Mouse (Mus musculus): ENCODE results near the gene Cys1. TPM values are rescaled to one million over a fixed set of nuclear protein-coding genes. Genes with fewer than 3 reads are reported as not detected.
"Not testable (repeated sequence)": the region's sequence is repeated elsewhere in the genome, so short reads cannot be mapped to it uniquely, and the experiment has no call there.

Gene Cys1
- polyA plus RNA-seq, 1 experiment from 2014 or later, result 1.6 TPM

- H3K9me3 ChIP-seq (ENCODE audit: control insufficient read depth, low read length), result no peaks in the 10 kb centered on the region
- no peaks in the 10 kb centered on the region for H3K27me3 ChIP-seq (replicated peaks; ENCODE audit: control insufficient read depth, insufficient read depth, low read length)
- peaks cover 10% of the 10 kb centered on the region for H3K4me1 ChIP-seq (ENCODE audit: control insufficient read depth, insufficient read depth, low read depth, low read length)
- no peaks in the 10 kb centered on the region for H3K36me3 ChIP-seq (ENCODE audit: control insufficient read depth, insufficient read depth, low read length)
- no peak overlapping the region; the same call in 1 of the 2 replicates for H3K4me2 ChIP-seq (ENCODE audit: low read length)
- WGBS, result 36% methylated on average over 4 of the region's 4 CpGs
- H3K4me3 ChIP-seq (ENCODE audit: low read length), result no peak overlapping the region
- H3K27ac ChIP-seq (ENCODE audit: low read depth, low read length), result peak overlapping the region; percentile 44; the same call in 1 of the 2 replicates
- H3K9ac ChIP-seq (ENCODE audit: low read depth, low read length), result no peak overlapping the region
- ATAC-seq, result peak; percentile 96
These were observed 39.2 kb downstream of the Cys1 start for GRCm38 (mm10) chr12:24642370-24642802.

- H3K4me3 ChIP-seq (ENCODE audit: low read length); H3K36me3 ChIP-seq (ENCODE audit: control insufficient read depth, insufficient read depth, low read length); H3K27me3 ChIP-seq (replicated peaks; ENCODE audit: control insufficient read depth, insufficient read depth, low read length); H3K9ac ChIP-seq (ENCODE audit: low read depth, low read length); H3K9me3 ChIP-seq (ENCODE audit: control insufficient read depth, low read length); H3K4me2 ChIP-seq (ENCODE audit: low read length); ATAC-seq; H3K27ac ChIP-seq (ENCODE audit: low read depth, low read length): not testable (repeated sequence)
- WGBS, result 99% methylated on average over 10 of the region's 10 CpGs
- H3K4me1 ChIP-seq (ENCODE audit: control insufficient read depth, insufficient read depth, low read depth, low read length), result peaks cover 10% of the 10 kb centered on the region
These were observed 42.8 kb downstream of the Cys1 start for GRCm38 (mm10) chr12:24638787-24639186.

DNA sequence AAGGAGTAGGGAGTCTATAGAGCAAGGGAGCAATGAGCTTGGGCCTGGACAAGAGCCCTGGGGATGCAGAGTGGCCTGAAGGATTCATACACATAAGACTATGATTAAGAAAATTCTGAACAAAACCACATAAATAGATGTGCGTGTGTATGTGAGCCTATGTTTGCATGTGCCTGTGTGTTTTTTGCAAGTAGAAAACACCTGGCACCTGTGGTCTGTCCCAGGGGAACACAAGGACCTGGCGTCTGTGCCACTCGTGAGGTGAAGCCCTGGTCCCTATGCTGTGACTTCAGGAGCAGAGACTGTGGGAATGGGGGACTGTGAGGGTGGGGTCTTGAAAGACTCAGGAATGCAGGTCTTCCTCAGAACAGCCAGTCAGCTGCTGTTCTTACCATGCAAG is 47.0 kb downstream of the Cys1 start:
- Histone ChIP-seq H3K4me1 (ENCODE audit: control insufficient read depth, insufficient read depth, low read depth, low read length) (no peaks in the 10 kb centered on the region), H3K27me3 (replicated peaks; ENCODE audit: control insufficient read depth, insufficient read depth, low read length) (no peaks in the 10 kb centered on the region), H3K36me3 (ENCODE audit: control insufficient read depth, insufficient read depth, low read length) (no peaks in the 10 kb centered on the region), H3K27ac (ENCODE audit: low read depth, low read length) (no peak overlapping the region), H3K4me3 (ENCODE audit: low read length) (no peak overlapping the region), H3K9me3 (ENCODE audit: control insufficient read depth, low read length) (no peaks in the 10 kb centered on the region), H3K4me2 (ENCODE audit: low read length) (no peak overlapping the region), H3K9ac (ENCODE audit: low read depth, low read length) (no peak overlapping the region)
- ATAC-seq, result no peak
- 92% methylated on average over 3 of the region's 3 CpGs for WGBS

- H3K9me3 ChIP-seq (ENCODE audit: control insufficient read depth, low read length), result no peaks in the 10 kb centered on the region
- H3K4me2 ChIP-seq (ENCODE audit: low read length), result no peak overlapping the region
- no peak overlapping the region for H3K27ac ChIP-seq (ENCODE audit: low read depth, low read length)
- no peaks in the 10 kb centered on the region for H3K36me3 ChIP-seq (ENCODE audit: control insufficient read depth, insufficient read depth, low read length)
- H3K9ac ChIP-seq (ENCODE audit: low read depth, low read length), result no peak overlapping the region
- no peaks in the 10 kb centered on the region for H3K27me3 ChIP-seq (replicated peaks; ENCODE audit: control insufficient read depth, insufficient read depth, low read length)
- WGBS, result 90% methylated on average over 4 of the region's 4 CpGs
- no peak for ATAC-seq
- no peaks in the 10 kb centered on the region for H3K4me1 ChIP-seq (ENCODE audit: control insufficient read depth, insufficient read depth, low read depth, low read length)
- no peak overlapping the region for H3K4me3 ChIP-seq (ENCODE audit: low read length)
These were observed 47.4 kb downstream of the Cys1 start for GRCm38 (mm10) chr12:24634212-24634611.

- 71% methylated on average over 1 of the region's 1 CpGs for WGBS
- Histone ChIP-seq H3K4me2 (ENCODE audit: low read length) (no peak overlapping the region), H3K27ac (ENCODE audit: low read depth, low read length) (no peak overlapping the region), H3K4me3 (ENCODE audit: low read length) (no peak overlapping the region), H3K27me3 (replicated peaks; ENCODE audit: control insufficient read depth, insufficient read depth, low read length) (no peaks in the 10 kb centered on the region), H3K36me3 (ENCODE audit: control insufficient read depth, insufficient read depth, low read length) (no peaks in the 10 kb centered on the region), H3K9me3 (ENCODE audit: control insufficient read depth, low read length) (no peaks in the 10 kb centered on the region), H3K4me1 (ENCODE audit: control insufficient read depth, insufficient read depth, low read depth, low read length) (no peaks in the 10 kb centered on the region), H3K9ac (ENCODE audit: low read depth, low read length) (no peak overlapping the region)
- ATAC-seq, result no peak
These were observed 47.8 kb downstream of the Cys1 start for GRCm38 (mm10) chr12:24633753-24634191.

DNA sequence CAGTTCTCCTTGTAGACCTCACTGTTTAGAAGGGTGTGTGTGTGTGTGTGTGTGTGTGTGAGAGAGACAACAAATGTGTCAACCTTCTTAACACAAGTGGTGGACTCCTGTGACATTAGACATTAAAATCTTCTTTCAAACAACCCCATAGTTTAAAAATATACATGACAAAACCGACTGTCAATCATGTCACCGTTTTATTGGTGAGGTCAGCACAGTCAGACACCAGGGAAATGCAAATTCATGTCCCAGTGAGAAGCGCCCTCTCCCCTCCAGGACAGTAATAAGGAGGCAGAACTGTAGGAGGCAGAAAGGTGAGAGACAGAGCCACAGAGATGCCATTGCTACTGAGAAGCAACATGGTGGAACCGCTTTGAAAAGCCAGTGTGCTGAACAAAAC is 49.2 kb downstream of the Cys1 start:
- no peak overlapping the region for H3K27ac ChIP-seq (ENCODE audit: low read depth, low read length)
- H3K9ac ChIP-seq (ENCODE audit: low read depth, low read length), result no peak overlapping the region
- H3K4me2 ChIP-seq (ENCODE audit: low read length), result no peak overlapping the region
- no peak for ATAC-seq
- no peaks in the 10 kb centered on the region for H3K4me1 ChIP-seq (ENCODE audit: control insufficient read depth, insufficient read depth, low read depth, low read length)
- H3K4me3 ChIP-seq (ENCODE audit: low read length), result no peak overlapping the region
- H3K27me3 ChIP-seq (replicated peaks; ENCODE audit: control insufficient read depth, insufficient read depth, low read length), result no peaks in the 10 kb centered on the region
- H3K9me3 ChIP-seq (ENCODE audit: control insufficient read depth, low read length), result no peaks in the 10 kb centered on the region
- 56% methylated on average over 4 of the region's 4 CpGs for WGBS
- no peaks in the 10 kb centered on the region for H3K36me3 ChIP-seq (ENCODE audit: control insufficient read depth, insufficient read depth, low read length)

- Histone ChIP-seq H3K9me3 (ENCODE audit: control insufficient read depth, low read length) (no peaks in the 10 kb centered on the region), H3K4me2 (ENCODE audit: low read length) (no peak overlapping the region), H3K4me3 (ENCODE audit: low read length) (no peak overlapping the region), H3K9ac (ENCODE audit: low read depth, low read length) (no peak overlapping the region), H3K4me1 (ENCODE audit: control insufficient read depth, insufficient read depth, low read depth, low read length) (no peaks in the 10 kb centered on the region), H3K27me3 (replicated peaks; ENCODE audit: control insufficient read depth, insufficient read depth, low read length) (no peaks in the 10 kb centered on the region), H3K27ac (ENCODE audit: low read depth, low read length) (no peak overlapping the region), H3K36me3 (ENCODE audit: control insufficient read depth, insufficient read depth, low read length) (no peaks in the 10 kb centered on the region)
- 0 out of 2 replicates have a peak, but pooled peaks have one; percentile 7 for ATAC-seq
- 63% methylated on average over 1 of the region's 1 CpGs for WGBS
These were observed 51.4 kb downstream of the Cys1 start for GRCm38 (mm10) chr12:24630220-24630619.

DNA sequence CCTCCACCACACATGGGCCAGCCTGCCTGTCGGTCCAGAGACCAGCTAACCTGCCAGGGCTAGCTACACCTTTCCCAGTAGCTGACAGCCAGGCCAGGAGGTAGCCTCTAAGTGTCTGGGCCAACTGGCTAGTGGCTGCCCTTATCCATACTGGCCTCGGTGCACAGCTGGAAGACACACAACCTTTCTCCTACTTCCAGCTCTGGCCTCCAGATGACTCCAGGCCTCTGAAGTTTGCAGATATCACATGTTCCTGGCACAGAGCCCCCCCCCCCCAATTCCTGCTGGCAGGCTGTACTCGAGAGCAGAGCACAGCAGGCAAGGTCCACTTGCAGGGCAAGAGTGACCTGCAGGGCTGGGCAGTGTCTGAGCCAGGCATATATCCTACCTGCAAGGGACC is 54.4 kb downstream of the Cys1 start:
- no peak overlapping the region for H3K4me2 ChIP-seq (ENCODE audit: low read length)
- H3K4me3 ChIP-seq (ENCODE audit: low read length), result no peak overlapping the region
- peaks cover 3% of the 10 kb centered on the region; the same call in 1 of the 2 replicates for H3K4me1 ChIP-seq (ENCODE audit: control insufficient read depth, insufficient read depth, low read depth, low read length)
- WGBS, result 65% methylated on average over 3 of the region's 3 CpGs
- no peak overlapping the region for H3K9ac ChIP-seq (ENCODE audit: low read depth, low read length)
- ATAC-seq, result no peak
- H3K27me3 ChIP-seq (replicated peaks; ENCODE audit: control insufficient read depth, insufficient read depth, low read length), result no peaks in the 10 kb centered on the region
- no peak overlapping the region for H3K27ac ChIP-seq (ENCODE audit: low read depth, low read length)
- H3K36me3 ChIP-seq (ENCODE audit: control insufficient read depth, insufficient read depth, low read length), result no peaks in the 10 kb centered on the region
- H3K9me3 ChIP-seq (ENCODE audit: control insufficient read depth, low read length), result no peaks in the 10 kb centered on the region

GRCm38 (mm10) chr12:24626401-24626800 is 55.2 kb downstream of the Cys1 start:
- no peak overlapping the region for H3K9ac ChIP-seq (ENCODE audit: low read depth, low read length)
- no peaks in the 10 kb centered on the region for H3K27me3 ChIP-seq (replicated peaks; ENCODE audit: control insufficient read depth, insufficient read depth, low read length)
- H3K4me1 ChIP-seq (ENCODE audit: control insufficient read depth, insufficient read depth, low read depth, low read length), result peaks cover 3% of the 10 kb centered on the region; the same call in 1 of the 2 replicates
- 94% methylated on average over 5 of the region's 5 CpGs for WGBS
- H3K4me3 ChIP-seq (ENCODE audit: low read length), result no peak overlapping the region
- H3K27ac ChIP-seq (ENCODE audit: low read depth, low read length), result no peak overlapping the region
- H3K4me2 ChIP-seq (ENCODE audit: low read length), result no peak overlapping the region
- H3K36me3 ChIP-seq (ENCODE audit: control insufficient read depth, insufficient read depth, low read length), result no peaks in the 10 kb centered on the region
- ATAC-seq, result no peak
- H3K9me3 ChIP-seq (ENCODE audit: control insufficient read depth, low read length), result no peaks in the 10 kb centered on the region
